Comparison of ENCODE assay signal across 30 mouse cellular contexts in the genomic region with DNA sequence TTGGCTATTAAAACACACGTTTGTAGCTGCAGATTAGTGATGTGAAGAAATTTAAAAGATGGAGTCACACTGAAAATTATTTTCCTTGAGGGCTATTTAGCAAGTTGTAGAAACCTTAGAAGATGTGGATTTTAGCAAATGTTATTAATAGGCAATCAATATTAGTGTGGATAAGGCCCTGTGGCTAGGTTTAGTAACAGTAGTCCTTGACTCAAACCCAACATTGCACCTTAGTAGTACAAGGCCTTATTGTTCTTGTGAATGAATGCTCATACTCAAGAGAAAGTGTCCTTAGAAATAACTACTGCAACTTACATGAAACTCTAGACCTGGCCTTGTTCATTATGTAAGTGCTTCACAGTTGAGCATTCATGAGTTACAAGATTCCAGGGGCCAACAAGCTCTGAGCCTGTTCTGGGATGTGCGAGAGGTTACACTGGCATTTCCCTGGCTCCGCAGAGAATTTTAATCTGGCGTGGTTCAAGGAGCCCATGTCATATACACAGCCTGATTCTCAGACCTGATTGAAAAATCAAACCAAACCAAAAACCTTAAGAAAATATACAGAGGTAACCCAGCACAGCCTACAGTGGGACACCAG. TPM values are rescaled to one million over a fixed set of nuclear protein-coding genes. Genes with fewer than 3 reads are reported as not detected.
DNase-seq lines count a peak whose midpoint lies in the region; ATAC-seq and TF ChIP-seq lines count a peak whose summit lies in the region.
"Had no signal": no experiment of that assay in that cellular context is flagged by ENCODE, and none has a peak within 500 bp of the region (broad histone marks: within the 10 kb centered on the region; RNA-seq: fewer than 3 reads in every experiment).

No protein-coding gene starts in this region.

- peaks cover 6% of the 10 kb centered on the region; the same call in 1 of the 2 replicates for H3K4me1 ChIP-seq in embryonic facial prominence, embryonic 14.5 days (ENCODE audit: control insufficient read depth, insufficient read depth, low read length)
- peaks cover 2% of the 10 kb centered on the region for H3K4me1 ChIP-seq in embryonic facial prominence, embryonic 10.5 days
- peaks cover 16% of the 10 kb centered on the region for H3K4me1 ChIP-seq in limb, embryonic 15.5 days
- H3K4me1 ChIP-seq: hindbrain, embryonic 10.5 days; liver, embryonic 12.5 days; midbrain, embryonic 13.5 days had no signal

- H3K9me3 ChIP-seq in embryonic facial prominence, embryonic 14.5 days (ENCODE audit: control insufficient read depth, low read length): no peaks in the 10 kb centered on the region
- H3K9me3 ChIP-seq in embryonic facial prominence, embryonic 10.5 days: no peaks in the 10 kb centered on the region
- H3K9me3 ChIP-seq in limb, embryonic 15.5 days: no peaks in the 10 kb centered on the region
- H3K9me3 ChIP-seq: embryonic facial prominence, embryonic 13.5 days; hindbrain, embryonic 10.5 days; liver, embryonic 12.5 days; midbrain, embryonic 13.5 days had no signal

- H3K9ac ChIP-seq in embryonic facial prominence, embryonic 14.5 days (ENCODE audit: low read depth, low read length): no peak overlapping the region
- H3K9ac ChIP-seq in limb, embryonic 15.5 days: no peak overlapping the region
- H3K9ac ChIP-seq: embryonic facial prominence, embryonic 13.5 days; liver, embryonic 12.5 days; liver, postnatal 0 days; midbrain, embryonic 13.5 days had no signal

- no peak overlapping the region for H3K4me3 ChIP-seq in embryonic facial prominence, embryonic 14.5 days (ENCODE audit: low read depth, low read length)
- no peak overlapping the region for H3K4me3 ChIP-seq in embryonic facial prominence, embryonic 10.5 days
- H3K4me3 ChIP-seq in limb, embryonic 15.5 days: no peak overlapping the region
- no peak overlapping the region for H3K4me3 ChIP-seq in gastrocnemius, adult 2 months
- H3K4me3 ChIP-seq: embryonic facial prominence, embryonic 13.5 days; hindbrain, embryonic 10.5 days; left cerebral cortex, adult 2 months; liver, embryonic 12.5 days; megakaryocyte, embryonic 14.5 days; midbrain, embryonic 13.5 days had no signal

- H3K27ac ChIP-seq in embryonic facial prominence, embryonic 14.5 days (replicated peaks; ENCODE audit: low read depth, low read length): 0 out of 2 replicates have a peak overlapping the region, but pooled peaks have one; percentile 44
- H3K27ac ChIP-seq in embryonic facial prominence, embryonic 10.5 days (replicated peaks): no peak overlapping the region
- H3K27ac ChIP-seq in limb, embryonic 15.5 days: peak overlapping the region; percentile 73
- H3K27ac ChIP-seq in gastrocnemius, adult 2 months: no peak overlapping the region
- H3K27ac ChIP-seq: hindbrain, embryonic 10.5 days; left cerebral cortex, adult 2 months; liver, embryonic 12.5 days; midbrain, embryonic 13.5 days had no signal

- no peaks in the 10 kb centered on the region for H3K27me3 ChIP-seq in embryonic facial prominence, embryonic 14.5 days (replicated peaks; ENCODE audit: control insufficient read depth, insufficient read depth, low read length)
- no peaks in the 10 kb centered on the region for H3K27me3 ChIP-seq in embryonic facial prominence, embryonic 10.5 days (replicated peaks; ENCODE audit: low read depth, poor library complexity, severe bottlenecking)
- H3K27me3 ChIP-seq in limb, embryonic 15.5 days: no peaks in the 10 kb centered on the region
- H3K27me3 ChIP-seq: CH12.LX; embryonic facial prominence, embryonic 13.5 days; liver, embryonic 12.5 days; midbrain, embryonic 13.5 days had no signal

- DNase-seq in embryonic facial prominence, embryonic 14.5 days (ENCODE audit: low spot score): peak; percentile 45
- DNase-seq in embryonic facial prominence, embryonic 10.5 days (ENCODE audit: low spot score): no peak
- peak; percentile 71 for DNase-seq in kidney, adult 9 months
- no peak for DNase-seq in kidney, postnatal 25 days
- peak; percentile 61 for DNase-seq in gonadal fat pad, adult 2 months (ENCODE audit: low read depth)
- no peak for DNase-seq in layer of hippocampus, postnatal 14 days (ENCODE audit: low spot score in 2 of 2)
- no peak for DNase-seq in gastrocnemius, adult 2 months
- DNase-seq: adrenal gland, postnatal 10 days; cerebellum, adult 11 months; cerebellum, adult 9-10 months; embryo, embryonic 11 days; gastrocnemius, postnatal 36 days; heart, postnatal 14 days; kidney, postnatal 14 days; left cerebral cortex, postnatal 4 days; liver, postnatal 0 days; lung, postnatal 36 days; thymus, adult 2 months; thymus, postnatal 36 days had no signal

- WGBS in embryonic facial prominence, embryonic 14.5 days: 52% methylated on average over 4 of the region's 4 CpGs
- 65% methylated on average over 4 of the region's 4 CpGs for WGBS in embryonic facial prominence, embryonic 10.5 days
- 59% methylated on average over 4 of the region's 4 CpGs for WGBS in limb, embryonic 15.5 days

- no peak overlapping the region for H3K4me2 ChIP-seq in embryonic facial prominence, embryonic 14.5 days (ENCODE audit: low read depth, low read length)
- H3K4me2 ChIP-seq in limb, embryonic 15.5 days: no peak overlapping the region
- H3K4me2 ChIP-seq: embryonic facial prominence, embryonic 13.5 days; liver, embryonic 12.5 days; midbrain, embryonic 13.5 days had no signal

- intact Hi-C loops in gastrocnemius, adult 2 months (cut with DNase I): no loop called here

- peak; percentile 33; the same call in 1 of the 2 replicates for ATAC-seq in embryonic facial prominence, embryonic 14.5 days (ENCODE audit: low read depth)
- peak; percentile 63; the same call in 1 of the 2 replicates for ATAC-seq in limb, embryonic 15.5 days (ENCODE audit: insufficient number of reproducible peaks, low FRiP score, low TSS enrichment, low read depth)
- ATAC-seq: forebrain, embryonic 14.5 days; hindbrain, embryonic 16.5 days; intestine, embryonic 16.5 days; liver, embryonic 12.5 days; liver, postnatal 0 days; midbrain, embryonic 13.5 days had no signal

- H3K36me3 ChIP-seq in embryonic facial prominence, embryonic 14.5 days (ENCODE audit: control insufficient read depth, insufficient read depth, low read length): no peaks in the 10 kb centered on the region
- H3K36me3 ChIP-seq in embryonic facial prominence, embryonic 10.5 days (replicated peaks): no peaks in the 10 kb centered on the region
- H3K36me3 ChIP-seq in limb, embryonic 15.5 days: no peaks in the 10 kb centered on the region
- H3K36me3 ChIP-seq: embryonic facial prominence, embryonic 13.5 days; hindbrain, embryonic 10.5 days; liver, embryonic 12.5 days; midbrain, embryonic 13.5 days had no signal

- no peak for TF ChIP-seq CTCF in gastrocnemius, adult 2 months (IDR thresholded peaks at IDR 0.05)

RNA-seq across cellular contexts. Expression of a gene that starts 10.7 kb away (rescaled TPM):
- 26.6 and 28.1 TPM in 2 replicates for polyA plus RNA-seq in embryonic facial prominence, embryonic 14.5 days (2014; fragmentation: Nextera tagmentation; extraction: Ambion mirVana)
- polyA plus RNA-seq in embryonic facial prominence, embryonic 10.5 days (2016; fragmentation: Nextera tagmentation; extraction: Ambion mirVana): 1.6 and 3.1 TPM in 2 replicates
- 12.1 and 12.4 TPM in 2 replicates for polyA plus RNA-seq in gonadal fat pad, adult 2 months (2012; rRNA removed)
- 34.1 and 34.8 TPM in 2 replicates for polyA plus RNA-seq in limb, embryonic 15.5 days (2015; fragmentation: Nextera tagmentation; extraction: Ambion mirVana)
- 1 to 10 TPM; 7.3 to 8.4 TPM for total RNA-seq in layer of hippocampus, postnatal 14 days (2021)
- 1 to 10 TPM; 4.8 to 5.1 TPM for total RNA-seq in gastrocnemius, adult 2 months (2021)

Comparison
In these comparisons a context has a peak if more than half of its experiments do, and no peak if none do; other contexts are left out.
1. DNase-seq: peak in embryonic facial prominence, embryonic 14.5 days (single experiment), kidney, adult 9 months (single experiment) and gonadal fat pad, adult 2 months (single experiment); none in embryonic facial prominence, embryonic 10.5 days (single experiment), kidney, postnatal 25 days (0 of 2), layer of hippocampus, postnatal 14 days (0 of 2) and gastrocnemius, adult 2 months (single experiment).
2. H3K27ac ChIP-seq: peak in embryonic facial prominence, embryonic 14.5 days (single experiment) and limb, embryonic 15.5 days (single experiment); none in embryonic facial prominence, embryonic 10.5 days (single experiment) and gastrocnemius, adult 2 months (single experiment).